Mouse (Mus musculus): ENCODE data around the gene Rgs3.
A peak's percentile ranks its signal among the peaks of the same experiment; 100 is the strongest.

Rgs3 gene

GRCm38 (mm10) chr4:62559797-62560329, at the start of gene Rgs3:
Rgs3 (plus strand) TSS chr4:62559847.
- DNase-seq (ENCODE audit: low read depth), result no peak

GRCm38 (mm10) chr4:62509946-62510345, 49.7 kb upstream of the Rgs3 start:
- DNase-seq (ENCODE audit: low read depth), result no peak

GRCm38 (mm10) chr4:62513998-62514506, 45.6 kb upstream of the Rgs3 start:
- no peak for DNase-seq (ENCODE audit: low read depth)

GRCm38 (mm10) chr4:62514995-62515394, 44.7 kb upstream of the Rgs3 start:
- DNase-seq (ENCODE audit: low read depth), result no peak

- DNase-seq (ENCODE audit: low read depth), result no peak
Measured at GRCm38 (mm10) chr4:62515490-62515889, 44.2 kb upstream of the Rgs3 start.

GRCm38 (mm10) chr4:62516079-62516478, 43.6 kb upstream of the Rgs3 start:
- peak; percentile 5 for DNase-seq (ENCODE audit: low read depth)

GRCm38 (mm10) chr4:62516579-62516978, 43.1 kb upstream of the Rgs3 start:
- DNase-seq (ENCODE audit: low read depth), result peak; percentile 6

GRCm38 (mm10) chr4:62517046-62517445, 42.6 kb upstream of the Rgs3 start:
- DNase-seq (ENCODE audit: low read depth), result peak; percentile 11

GRCm38 (mm10) chr4:62517538-62518415, 41.9 kb upstream of the Rgs3 start:
- DNase-seq (ENCODE audit: low read depth), result peak; percentile 72

GRCm38 (mm10) chr4:62518416-62519121, 41.1 kb upstream of the Rgs3 start:
- DNase-seq (ENCODE audit: low read depth), result peak; percentile 54

- no peak for DNase-seq (ENCODE audit: low read depth)
Measured at GRCm38 (mm10) chr4:62519122-62519848, 40.4 kb upstream of the Rgs3 start.

- peak; percentile 99 for DNase-seq (ENCODE audit: low read depth)
Measured at GRCm38 (mm10) chr4:62519849-62520233, 39.8 kb upstream of the Rgs3 start, which contains the start of gene Alad. Alad (minus strand) TSS chr4:62519918.

- peak; percentile 9 for DNase-seq (ENCODE audit: low read depth)
Measured at GRCm38 (mm10) chr4:62520892-62521400, 38.7 kb upstream of the Rgs3 start.

GRCm38 (mm10) chr4:62524651-62525488, 34.8 kb upstream of the Rgs3 start, which contains the start of the genes Pole3 and 4933430I17Rik:
Pole3 (minus strand) TSS chr4:62525068.
4933430I17Rik (plus strand) TSS chr4:62525369.
- DNase-seq (ENCODE audit: low read depth), result peak; percentile 100

GRCm38 (mm10) chr4:62525489-62525811, 34.2 kb upstream of the Rgs3 start:
- DNase-seq (ENCODE audit: low read depth), result no peak

GRCm38 (mm10) chr4:62526256-62526655, 33.4 kb upstream of the Rgs3 start:
- DNase-seq (ENCODE audit: low read depth), result no peak

- no peak for DNase-seq (ENCODE audit: low read depth)
Measured at GRCm38 (mm10) chr4:62527655-62528054, 32.0 kb upstream of the Rgs3 start.

GRCm38 (mm10) chr4:62533729-62534128, 25.9 kb upstream of the Rgs3 start:
- DNase-seq (ENCODE audit: low read depth), result no peak

GRCm38 (mm10) chr4:62541802-62542201, 17.8 kb upstream of the Rgs3 start:
- no peak for DNase-seq (ENCODE audit: low read depth)

GRCm38 (mm10) chr4:62543782-62544181, 15.9 kb upstream of the Rgs3 start:
- DNase-seq (ENCODE audit: low read depth), result peak; percentile 18

- DNase-seq (ENCODE audit: low read depth), result no peak
Measured at GRCm38 (mm10) chr4:62544801-62545200, 14.8 kb upstream of the Rgs3 start.

Data from NIH3T3 (cell line).